Mouse (Mus musculus): Measurements from ENCODE around the gene Dennd1a.

DNA sequence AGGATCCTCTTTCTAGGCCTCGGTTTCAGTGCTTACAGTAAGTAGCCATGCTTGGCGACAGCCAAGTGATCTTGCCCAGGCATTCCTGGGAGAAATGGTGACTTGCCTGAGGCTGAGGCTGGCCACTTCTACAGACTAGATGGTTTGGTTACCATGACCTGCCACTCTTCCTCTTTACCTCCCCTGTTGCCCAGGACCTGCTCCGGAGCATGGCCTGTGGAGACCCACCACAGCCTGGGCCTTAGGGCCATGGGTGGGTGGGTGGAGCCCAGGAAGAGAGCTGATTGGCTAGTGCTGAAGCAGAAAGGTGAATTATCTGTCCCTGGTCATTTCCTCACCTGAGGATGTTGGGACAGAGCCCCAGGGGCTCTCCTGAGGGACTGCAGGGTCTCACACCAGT is 519.5 kb downstream of the Dennd1a start:
- no peak for TF ChIP-seq CTCF (IDR thresholded peaks at IDR 0.05; ENCODE audit: insufficient read depth, low read length)
- no peak for TF ChIP-seq POLR2A (IDR thresholded peaks at IDR 0.05; ENCODE audit: borderline replicate concordance, extremely low read depth, low read depth, low read length)
